In the genomic region with DNA sequence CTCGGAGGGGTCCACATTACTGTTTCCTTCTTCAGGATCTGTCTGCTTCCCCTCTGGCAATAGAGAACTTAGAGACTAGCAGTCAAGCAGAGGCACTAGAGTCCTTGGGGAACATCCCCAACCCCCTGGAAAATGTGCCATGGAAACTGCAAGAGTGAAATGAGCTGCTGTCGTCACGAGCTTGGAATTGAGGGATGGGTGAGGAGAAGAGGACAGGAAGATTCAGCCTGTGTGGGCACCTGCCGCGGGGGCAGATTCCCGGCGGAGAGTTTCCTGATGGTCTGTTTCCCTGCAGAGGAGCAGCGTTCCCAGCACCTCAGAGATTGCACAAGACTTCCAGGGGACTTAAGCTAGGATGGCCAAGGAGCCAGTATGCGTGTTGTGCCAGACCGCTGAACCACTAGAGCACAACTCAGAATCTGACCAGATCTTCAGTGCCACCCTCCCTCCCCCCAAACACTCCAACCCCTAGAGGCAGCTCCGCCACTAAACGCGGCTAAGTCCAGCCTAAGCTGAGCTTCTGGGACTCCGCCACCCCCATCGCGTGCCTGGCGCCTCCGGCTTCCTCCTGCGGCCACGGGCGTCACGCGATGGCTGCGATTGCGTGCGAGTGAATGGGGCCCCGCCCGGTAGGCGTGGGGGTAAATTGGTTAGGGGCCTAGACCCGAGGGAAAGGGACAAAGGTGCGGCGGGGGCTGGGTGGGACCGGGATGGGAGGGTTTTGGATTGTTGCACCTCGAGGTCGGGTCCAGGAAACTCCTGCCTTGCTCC, we compare ENCODE assay signal across 9 mouse cellular contexts. TPM values are rescaled to one million over a fixed set of nuclear protein-coding genes. Genes with fewer than 3 reads are reported as not detected.
DNase-seq lines count a peak whose midpoint lies in the region; ATAC-seq lines count a peak whose summit lies in the region.
"Had no signal": no experiment of that assay in that cellular context is flagged by ENCODE, and none has a peak within 500 bp of the region (broad histone marks: within the 10 kb centered on the region; RNA-seq: fewer than 3 reads in every experiment).

No protein-coding gene starts in this region.

- peak; percentile 63 for DNase-seq in Muller cell, postnatal 12 days (ENCODE audit: inconsistent ontology term)
- DNase-seq in c-Kit-positive CD71-negative TER-119-negative erythroid progenitor cells, embryonic 14.5 days (ENCODE audit: low read depth): peak; percentile 46
- DNase-seq in gastrocnemius, postnatal 36 days: peak; percentile 22 to 26
- peak; percentile 47 for DNase-seq in left cerebral cortex, postnatal 4 days
- peak; percentile 53 to 68 for DNase-seq in right cerebral cortex, postnatal 10 days (ENCODE audit: low spot score in 2 of 2)
- DNase-seq in urinary bladder, postnatal 36 days (ENCODE audit: low spot score in 2 of 2): peak; percentile 62 to 76

- intact Hi-C loops in gastrocnemius, postnatal 36 days (cut with DNase I): no loop called here
- intact Hi-C loops in left cerebral cortex, postnatal 4 days (cut with DNase I): no loop called here

- peak; percentile 74 for ATAC-seq in inflammation-experienced regulatory T-cells, adult 6 months
- peak; percentile 63 for ATAC-seq in megakaryocyte-erythroid progenitor cell, adult 5-6 weeks (replicated peaks; ENCODE audit: low FRiP score, low TSS enrichment, poor library complexity, severe bottlenecking)

RNA-seq across cellular contexts. Expression of gene Ahrr, which starts 32.5 kb away (rescaled TPM):
- total RNA-seq in gastrocnemius, postnatal 36 days (2021): not detected
- polyA plus RNA-seq in inflammation-experienced regulatory T-cells, adult 6 months (2017; shearing (Covaris generic)): under 1 TPM in 2 of 3 experiments, not detected in 1; 0.09 to 0.16 TPM
- total RNA-seq in left cerebral cortex, postnatal 4 days (2021): 1 to 10 TPM; 1.9 to 2.0 TPM
- total RNA-seq in megakaryocyte-erythroid progenitor cell, adult 5-6 weeks (2014; fragmentation: Nextera tagmentation): not detected in 2 replicates
- 0.80 TPM in 1 of 2 replicates, not detected in the other for total RNA-seq in megakaryocyte-erythroid progenitor cell, adult 5-6 weeks (2017)
- total RNA-seq: gastrocnemius, adult 8-10 months had no signal

RNA-seq across cellular contexts. Expression of gene Exoc3, which starts 51.1 kb away (rescaled TPM):
- 10 to 100 TPM; 27.7 to 29.6 TPM for total RNA-seq in gastrocnemius, postnatal 36 days (2021)
- polyA plus RNA-seq in inflammation-experienced regulatory T-cells, adult 6 months (2017; shearing (Covaris generic)): 10 to 100 TPM; 82.9 to 87.4 (median 86.4) TPM
- 10 to 100 TPM; 74.9 to 78.3 TPM for total RNA-seq in left cerebral cortex, postnatal 4 days (2021)
- total RNA-seq in megakaryocyte-erythroid progenitor cell, adult 5-6 weeks (2014; fragmentation: Nextera tagmentation): 31.8 and 34.2 TPM in 2 replicates
- 30.3 and 38.6 TPM in 2 replicates for total RNA-seq in megakaryocyte-erythroid progenitor cell, adult 5-6 weeks (2017)

RNA-seq across cellular contexts. Expression of gene Pdcd6, which starts 57.7 kb away (rescaled TPM):
- total RNA-seq in gastrocnemius, postnatal 36 days (2021): 10 to 100 TPM; 15.4 to 18.1 TPM
- polyA plus RNA-seq in inflammation-experienced regulatory T-cells, adult 6 months (2017; shearing (Covaris generic)): 100 to 1,000 TPM; 181 to 205 (median 183) TPM
- 10 to 100 TPM; 67.6 to 70.7 TPM for total RNA-seq in left cerebral cortex, postnatal 4 days (2021)
- 102 and 146 TPM in 2 replicates for total RNA-seq in megakaryocyte-erythroid progenitor cell, adult 5-6 weeks (2014; fragmentation: Nextera tagmentation)
- total RNA-seq in megakaryocyte-erythroid progenitor cell, adult 5-6 weeks (2017): 107 and 126 TPM in 2 replicates

Comparison
In these comparisons a context has a peak if more than half of its experiments do, and no peak if none do; other contexts are left out.
1. Peak in every context shown above with its lines: DNase-seq and ATAC-seq.